Mouse (Mus musculus): ENCODE results near the gene Nt5c3b. TPM values are rescaled to one million over a fixed set of nuclear protein-coding genes. Genes with fewer than 3 reads are reported as not detected.
A peak's percentile ranks its signal among the peaks of the same experiment; 100 is the strongest.

Nt5c3b gene
- total and polyA plus RNA-seq, 2 experiments from 2014 or later, result 58.5 to 111 TPM

DNA sequence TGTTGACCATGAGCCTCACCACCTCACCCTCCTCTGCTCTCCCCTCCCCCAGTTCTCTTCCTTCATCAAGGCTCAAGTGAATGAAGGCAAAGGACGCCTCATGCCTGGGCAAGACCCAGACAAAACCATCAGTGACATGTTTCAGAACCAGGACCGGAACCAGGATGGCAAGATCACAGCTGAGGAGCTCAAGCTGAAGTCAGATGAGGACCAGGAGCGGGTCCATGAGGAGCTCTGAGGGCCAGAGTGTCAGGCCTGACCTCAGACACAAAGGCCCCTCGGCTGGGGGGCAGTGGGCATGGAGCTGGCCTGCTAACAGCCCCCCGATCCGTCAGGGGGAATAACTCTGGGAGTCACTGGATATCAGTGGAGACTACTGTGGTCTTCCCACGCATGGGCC lies 17.8 kb downstream of the Nt5c3b start:
- Histone ChIP-seq H3K4me2 (ENCODE audit: low read depth, low read length, poor library complexity, severe bottlenecking) (no peak overlapping the region), H3K4me1 (ENCODE audit: insufficient read depth, low read length) (no peaks in the 10 kb centered on the region), H3K27me3 (ENCODE audit: insufficient read depth, low read length) (no peaks in the 10 kb centered on the region), H3K36me3 (ENCODE audit: insufficient read depth, low read length) (no peaks in the 10 kb centered on the region), H3K4me3 (ENCODE audit: low read depth, low read length) (no peak overlapping the region), H3K27ac (ENCODE audit: low read depth, low read length) (no peak overlapping the region), H3K9me3 (ENCODE audit: low read length) (no peaks in the 10 kb centered on the region), H3K9ac (replicated peaks; ENCODE audit: low read length, poor library complexity, severe bottlenecking) (no peak overlapping the region)
- no peak for ATAC-seq (ENCODE audit: low FRiP score)
- no peak for TF ChIP-seq CTCF (IDR thresholded peaks at IDR 0.05)
- WGBS, result 95% methylated on average over 7 of the region's 7 CpGs
- DNase-seq (ENCODE audit: low spot score), result no peak

- no peaks in the 10 kb centered on the region for H3K36me3 ChIP-seq (ENCODE audit: insufficient read depth, low read length)
- TF ChIP-seq CTCF (IDR thresholded peaks at IDR 0.05), result no peak
- 41% methylated on average over 8 of the region's 8 CpGs for WGBS
- H3K27ac ChIP-seq (ENCODE audit: low read depth, low read length), result no peak overlapping the region
- H3K9me3 ChIP-seq (ENCODE audit: low read length), result no peaks in the 10 kb centered on the region
- no peaks in the 10 kb centered on the region for H3K4me1 ChIP-seq (ENCODE audit: insufficient read depth, low read length)
- no peak overlapping the region for H3K9ac ChIP-seq (replicated peaks; ENCODE audit: low read length, poor library complexity, severe bottlenecking)
- H3K4me2 ChIP-seq (ENCODE audit: low read depth, low read length, poor library complexity, severe bottlenecking), result no peak overlapping the region
- ATAC-seq (ENCODE audit: low FRiP score) (no peak), DNase-seq (ENCODE audit: low spot score) (no peak)
- H3K27me3 ChIP-seq (ENCODE audit: insufficient read depth, low read length), result 0 out of 2 replicates have a peak, but pooled peaks cover 3% of the 10 kb centered on the region
- H3K4me3 ChIP-seq (ENCODE audit: low read depth, low read length), result no peak overlapping the region
Measured at GRCm38 (mm10) chr11:100421537-100421936, 20.1 kb downstream of the Nt5c3b start.

GRCm38 (mm10) chr11:100414914-100415822 lies 26.4 kb downstream of the Nt5c3b start, which contains the start of gene Fkbp10:
Fkbp10 (plus strand) TSS chr11:100415697.
- H3K4me2 ChIP-seq (ENCODE audit: low read depth, low read length, poor library complexity, severe bottlenecking), result peak within 1 kb of the TSS; percentile 63
- ATAC-seq (ENCODE audit: low FRiP score) (no peak; the same call in 1 of the 2 replicates), DNase-seq (ENCODE audit: low spot score) (peak; percentile 28)
- under 1% methylated on average over 28 of the region's 31 CpGs for WGBS
- H3K4me3 ChIP-seq (ENCODE audit: low read depth, low read length), result peak within 1 kb of the TSS; percentile 60
- no peak for TF ChIP-seq CTCF (IDR thresholded peaks at IDR 0.05)
- H3K27me3 ChIP-seq (ENCODE audit: insufficient read depth, low read length), result peaks cover 10% of the 10 kb centered on the region; the same call in 1 of the 2 replicates
- peak within 1 kb of the TSS; percentile 72 for H3K27ac ChIP-seq (ENCODE audit: low read depth, low read length)
- peaks cover 17% of the 10 kb centered on the region; the same call in 1 of the 2 replicates for H3K4me1 ChIP-seq (ENCODE audit: insufficient read depth, low read length)
- H3K9ac ChIP-seq (replicated peaks; ENCODE audit: low read length, poor library complexity, severe bottlenecking), result peak within 1 kb of the TSS; percentile 69
- H3K36me3 ChIP-seq (ENCODE audit: insufficient read depth, low read length), result no peaks in the 10 kb centered on the region
- no peaks in the 10 kb centered on the region for H3K9me3 ChIP-seq (ENCODE audit: low read length)

GRCm38 (mm10) chr11:100414021-100414913 lies 27.3 kb downstream of the Nt5c3b start, which contains the start of gene P3h4:
P3h4 (minus strand) TSS chr11:100414836.
- peaks cover 1% of the 10 kb centered on the region; the same call in 1 of the 2 replicates for H3K36me3 ChIP-seq (ENCODE audit: insufficient read depth, low read length)
- H3K27ac ChIP-seq (ENCODE audit: low read depth, low read length), result peak within 1 kb of the TSS; percentile 72
- WGBS, result 2% methylated on average over 87 of the region's 93 CpGs
- peak within 1 kb of the TSS; percentile 69 for H3K9ac ChIP-seq (replicated peaks; ENCODE audit: low read length, poor library complexity, severe bottlenecking)
- peak; percentile 91 for DNase-seq (ENCODE audit: low spot score)
- H3K4me1 ChIP-seq (ENCODE audit: insufficient read depth, low read length), result peaks cover 17% of the 10 kb centered on the region; the same call in 1 of the 2 replicates
- peak; percentile 93 for ATAC-seq (ENCODE audit: low FRiP score)
- peak within 1 kb of the TSS; percentile 63 for H3K4me2 ChIP-seq (ENCODE audit: low read depth, low read length, poor library complexity, severe bottlenecking)
- H3K9me3 ChIP-seq (ENCODE audit: low read length), result no peaks in the 10 kb centered on the region
- H3K4me3 ChIP-seq (ENCODE audit: low read depth, low read length), result peak within 1 kb of the TSS; percentile 60
- peak; percentile 70 for TF ChIP-seq CTCF (IDR thresholded peaks at IDR 0.05)
- peaks cover 10% of the 10 kb centered on the region; the same call in 1 of the 2 replicates for H3K27me3 ChIP-seq (ENCODE audit: insufficient read depth, low read length)

DNA sequence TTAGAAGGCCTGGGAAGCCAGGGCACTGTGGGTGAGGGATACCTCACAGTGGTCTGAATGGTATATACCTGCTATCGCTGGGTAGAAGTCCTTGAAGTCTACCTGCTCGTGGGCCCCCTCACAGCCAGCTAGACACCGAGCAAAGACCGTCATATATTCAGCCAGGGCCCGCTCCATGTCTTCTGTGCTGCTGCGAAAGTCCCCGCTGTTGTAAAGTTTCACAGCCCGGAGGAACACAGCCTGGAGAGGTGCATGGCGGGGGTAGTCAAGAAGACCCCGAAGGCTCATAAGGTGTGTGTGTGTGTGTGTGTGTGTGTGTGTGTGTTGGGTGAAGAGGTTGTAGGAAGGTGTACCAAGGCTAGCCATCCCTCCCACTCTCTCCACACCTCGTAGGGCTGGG lies 28.1 kb downstream of the Nt5c3b start:
- Histone ChIP-seq H3K4me1 (ENCODE audit: insufficient read depth, low read length) (peaks cover 17% of the 10 kb centered on the region; the same call in 1 of the 2 replicates), H3K9me3 (ENCODE audit: low read length) (no peaks in the 10 kb centered on the region), H3K27me3 (ENCODE audit: insufficient read depth, low read length) (peaks cover 10% of the 10 kb centered on the region; the same call in 1 of the 2 replicates), H3K4me2 (ENCODE audit: low read depth, low read length, poor library complexity, severe bottlenecking) (peak overlapping the region; percentile 63), H3K36me3 (ENCODE audit: insufficient read depth, low read length) (peaks cover 8% of the 10 kb centered on the region), H3K4me3 (ENCODE audit: low read depth, low read length) (peak overlapping the region; percentile 60), H3K9ac (replicated peaks; ENCODE audit: low read length, poor library complexity, severe bottlenecking) (peak overlapping the region; percentile 69; the same call in 1 of the 2 replicates), H3K27ac (ENCODE audit: low read depth, low read length) (no peak overlapping the region)
- TF ChIP-seq CTCF (IDR thresholded peaks at IDR 0.05), result no peak
- WGBS, result 80% methylated on average over 11 of the region's 11 CpGs
- no peak for DNase-seq (ENCODE audit: low spot score)
- ATAC-seq (ENCODE audit: low FRiP score), result no peak

Measured in midbrain, postnatal 0 days (tissue).